Mouse (Mus musculus): ENCODE measurements around the gene AC109138.7. TPM values are rescaled to one million over a fixed set of nuclear protein-coding genes. Genes with fewer than 3 reads are reported as not detected.

The AC109138.7 gene
- polyA plus RNA-seq, 1 experiment from 2014 or later: not detected

DNA sequence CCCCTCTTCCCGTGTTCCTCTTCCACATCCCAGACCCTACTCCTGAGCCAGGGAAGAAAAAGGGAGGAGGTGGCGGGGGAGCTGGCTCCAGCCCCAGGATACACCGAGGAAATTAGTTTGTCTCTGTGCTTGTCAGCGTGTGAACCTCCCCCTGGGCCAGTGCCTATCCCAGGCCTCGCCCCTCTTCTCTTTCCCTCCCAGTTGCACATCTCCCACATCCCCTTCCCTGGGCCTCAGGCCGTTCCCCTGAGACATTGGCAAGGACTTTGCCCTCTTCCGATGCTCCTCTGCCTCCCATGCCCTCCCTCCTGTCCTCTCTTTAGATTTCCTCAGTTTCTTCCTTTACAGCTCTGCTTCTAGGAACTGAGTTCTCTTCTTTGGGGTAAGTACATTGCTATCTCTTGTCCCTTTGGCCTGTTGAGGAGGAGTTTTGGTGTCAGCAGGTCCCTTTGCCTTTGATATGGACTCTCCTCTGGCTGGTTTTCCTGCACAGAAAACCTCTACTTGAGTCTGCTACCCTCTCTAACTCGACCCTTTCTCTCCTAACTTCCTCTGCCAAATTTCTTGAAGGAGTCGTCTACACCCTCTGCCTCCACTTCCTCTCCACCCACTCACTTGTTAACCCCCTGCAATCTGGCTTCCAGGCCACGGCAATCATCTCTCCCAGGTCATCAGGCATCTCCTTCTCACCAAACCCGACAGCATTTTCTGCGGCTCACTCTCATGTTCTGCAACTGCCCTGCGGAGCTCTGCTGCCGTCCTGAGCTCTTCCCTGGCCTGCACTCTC, 7.0 kb downstream of the AC109138.7 start:
- H3K4me2 ChIP-seq: no peak overlapping the region
- DNase-seq (no peak), ATAC-seq (ENCODE audit: low read depth) (no peak)
- H3K4me1 ChIP-seq (replicated peaks): peaks cover 60% of the 10 kb centered on the region
- no peaks in the 10 kb centered on the region for H3K36me3 ChIP-seq
- 30% methylated on average over 14 of the region's 14 CpGs for WGBS (ENCODE audit: insufficient replicate concordance)
- no peak overlapping the region for H3K4me3 ChIP-seq (replicated peaks)
- H3K9ac ChIP-seq: no peak overlapping the region
- peak overlapping the region; percentile 45 for H3K27ac ChIP-seq
- no peaks in the 10 kb centered on the region for H3K9me3 ChIP-seq (replicated peaks)
- peaks cover 74% of the 10 kb centered on the region for H3K27me3 ChIP-seq

DNA sequence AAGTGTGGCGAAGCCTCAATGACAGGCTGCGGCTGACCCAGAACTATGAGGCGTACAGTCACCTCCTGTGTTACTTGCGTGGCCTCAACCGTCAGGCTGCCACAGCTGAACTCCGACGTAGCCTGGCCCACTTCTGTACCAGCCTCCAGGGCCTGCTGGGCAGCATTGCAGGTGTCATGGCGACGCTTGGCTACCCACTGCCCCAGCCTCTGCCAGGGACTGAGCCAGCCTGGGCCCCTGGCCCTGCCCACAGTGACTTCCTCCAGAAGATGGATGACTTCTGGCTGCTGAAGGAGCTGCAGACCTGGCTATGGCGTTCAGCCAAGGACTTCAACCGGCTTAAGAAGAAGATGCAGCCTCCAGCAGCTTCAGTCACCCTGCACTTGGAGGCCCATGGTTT, 8.0 kb downstream of the AC109138.7 start:
- Histone ChIP-seq H3K4me3 (replicated peaks) (no peak overlapping the region), H3K9me3 (replicated peaks) (no peaks in the 10 kb centered on the region), H3K27ac (no peak overlapping the region), H3K4me2 (no peak overlapping the region), H3K4me1 (replicated peaks) (peaks cover 49% of the 10 kb centered on the region), H3K27me3 (peaks cover 69% of the 10 kb centered on the region), H3K9ac (no peak overlapping the region), H3K36me3 (no peaks in the 10 kb centered on the region)
- DNase-seq (no peak), ATAC-seq (ENCODE audit: low read depth) (no peak)
- 53% methylated on average over 11 of the region's 11 CpGs for whole genome bisulfite sequencing (ENCODE audit: insufficient replicate concordance)

DNA sequence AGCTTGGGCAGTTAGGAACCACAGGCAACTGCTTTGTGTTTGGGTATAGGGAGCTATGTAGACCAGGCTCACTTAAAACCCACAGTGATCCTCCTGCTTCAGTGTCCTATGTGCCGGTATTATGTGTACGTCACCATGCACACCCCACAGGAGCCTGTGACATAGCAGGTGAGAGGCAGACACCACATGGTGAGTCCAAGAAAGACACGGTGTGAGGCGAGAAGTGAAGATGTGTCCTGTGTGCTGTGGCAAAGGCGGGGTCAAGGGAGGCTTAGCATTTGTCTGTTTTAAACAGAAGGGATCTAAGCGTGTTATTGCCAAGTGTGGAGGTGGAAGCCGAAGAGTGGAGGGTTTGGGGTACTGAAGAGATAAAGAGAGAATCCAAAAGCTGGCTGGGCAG, 12.6 kb downstream of the AC109138.7 start:
- H3K4me2 ChIP-seq: no peak overlapping the region
- WGBS (ENCODE audit: insufficient replicate concordance): 78% methylated on average over 7 of the region's 7 CpGs

GRCm38 (mm10) chr19:4227446-4227845, 13.3 kb downstream of the AC109138.7 start:
- ATAC-seq (ENCODE audit: low read depth) (no peak), DNase-seq (no peak)
- Histone ChIP-seq H3K9me3 (replicated peaks) (no peaks in the 10 kb centered on the region), H3K27me3 (peaks cover 37% of the 10 kb centered on the region), H3K9ac (no peak overlapping the region), H3K4me1 (replicated peaks) (peaks cover 41% of the 10 kb centered on the region), H3K27ac (no peak overlapping the region), H3K4me3 (replicated peaks) (no peak overlapping the region), H3K4me2 (no peak overlapping the region), H3K36me3 (no peaks in the 10 kb centered on the region)
- 36% methylated on average over 5 of the region's 5 CpGs for WGBS (ENCODE audit: insufficient replicate concordance)

More for the DNA sequence above, 12.6 kb downstream of the AC109138.7 start:
- no peak overlapping the region for H3K4me3 ChIP-seq (replicated peaks)
- DNase-seq: no peak
- no peak for ATAC-seq (ENCODE audit: low read depth)
- no peak overlapping the region for H3K9ac ChIP-seq
- H3K4me1 ChIP-seq (replicated peaks): peaks cover 40% of the 10 kb centered on the region
- H3K9me3 ChIP-seq (replicated peaks): no peaks in the 10 kb centered on the region
- H3K36me3 ChIP-seq: no peaks in the 10 kb centered on the region
- no peak overlapping the region for H3K27ac ChIP-seq
- H3K27me3 ChIP-seq: peaks cover 43% of the 10 kb centered on the region

DNA sequence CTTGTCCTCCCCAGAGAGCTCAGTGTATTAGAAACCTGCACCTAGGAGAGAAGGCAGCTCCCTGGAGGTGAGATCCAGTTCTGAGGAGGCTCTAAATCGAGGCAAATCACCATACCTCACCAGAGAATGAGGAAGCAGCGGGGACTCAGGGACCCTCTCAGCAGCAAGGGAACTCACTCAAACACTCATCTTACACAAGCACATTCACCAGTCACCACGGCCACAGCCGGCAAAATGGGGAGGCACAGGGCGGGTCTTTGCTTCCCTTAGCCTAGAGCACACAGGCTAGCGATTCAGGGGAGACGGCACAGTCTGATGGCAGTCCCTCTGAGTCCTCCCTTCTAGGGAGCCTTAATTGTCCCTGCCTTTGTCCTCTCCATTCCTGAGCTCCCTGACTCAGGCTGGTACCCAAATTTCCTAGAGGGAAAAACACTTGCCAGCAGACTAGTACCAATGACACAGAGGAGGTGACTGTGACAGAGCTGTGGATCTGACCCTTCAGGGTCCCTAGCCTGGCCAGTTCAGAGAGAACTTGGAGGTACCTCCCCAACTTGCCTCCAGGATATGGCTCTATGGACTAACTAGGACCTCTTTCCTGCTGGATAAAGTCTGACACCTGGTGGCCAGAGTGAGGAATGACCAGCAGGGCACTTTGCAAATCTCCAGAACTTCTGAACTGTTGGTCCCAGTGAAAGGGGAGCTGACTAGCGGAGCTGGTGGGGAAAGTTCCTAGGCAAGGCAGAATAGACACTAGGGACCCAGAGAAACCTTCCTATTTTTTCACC, 13.9 kb downstream of the AC109138.7 start:
- Histone ChIP-seq H3K4me3 (replicated peaks) (no peak overlapping the region), H3K4me2 (no peak overlapping the region), H3K9ac (no peak overlapping the region), H3K27ac (no peak overlapping the region), H3K4me1 (replicated peaks) (peaks cover 43% of the 10 kb centered on the region), H3K36me3 (no peaks in the 10 kb centered on the region), H3K27me3 (peaks cover 30% of the 10 kb centered on the region), H3K9me3 (replicated peaks) (no peaks in the 10 kb centered on the region)
- peak; percentile 60 for DNase-seq
- no peak for ATAC-seq (ENCODE audit: low read depth)
- WGBS (ENCODE audit: insufficient replicate concordance): 6% methylated on average over 8 of the region's 8 CpGs

GRCm38 (mm10) chr19:4228891-4229290, 14.7 kb downstream of the AC109138.7 start:
- H3K4me1 ChIP-seq (replicated peaks): peaks cover 43% of the 10 kb centered on the region
- 71% methylated on average over 4 of the region's 4 CpGs for WGBS (ENCODE audit: insufficient replicate concordance)
- ATAC-seq (ENCODE audit: low read depth): no peak

GRCm38 (mm10) chr19:4229451-4230076, 15.4 kb downstream of the AC109138.7 start:
- no peak for ATAC-seq (ENCODE audit: low read depth)
- Histone ChIP-seq H3K4me1 (replicated peaks) (peaks cover 43% of the 10 kb centered on the region), H3K4me3 (replicated peaks) (no peak overlapping the region), H3K9ac (no peak overlapping the region), H3K9me3 (replicated peaks) (no peaks in the 10 kb centered on the region), H3K27ac (no peak overlapping the region), H3K36me3 (no peaks in the 10 kb centered on the region), H3K27me3 (peaks cover 31% of the 10 kb centered on the region), H3K4me2 (no peak overlapping the region)
- WGBS (ENCODE audit: insufficient replicate concordance): 56% methylated on average over 9 of the region's 9 CpGs
- DNase-seq: no peak

More at GRCm38 (mm10) chr19:4228891-4229290, 14.7 kb downstream of the AC109138.7 start:
- Histone ChIP-seq H3K27ac (no peak overlapping the region), H3K36me3 (no peaks in the 10 kb centered on the region), H3K9ac (0 out of 2 replicates have a peak overlapping the region, but pooled peaks have one; percentile 5), H3K4me2 (no peak overlapping the region), H3K27me3 (peaks cover 30% of the 10 kb centered on the region), H3K4me3 (replicated peaks) (no peak overlapping the region), H3K9me3 (replicated peaks) (no peaks in the 10 kb centered on the region)
- no peak for DNase-seq

GRCm38 (mm10) chr19:4230415-4230814, 16.3 kb downstream of the AC109138.7 start:
- H3K27ac ChIP-seq: no peak overlapping the region
- H3K4me3 ChIP-seq (replicated peaks): no peak overlapping the region
- H3K9me3 ChIP-seq (replicated peaks): no peaks in the 10 kb centered on the region
- H3K4me2 ChIP-seq: no peak overlapping the region
- ATAC-seq (ENCODE audit: low read depth) (no peak), DNase-seq (no peak)
- H3K4me1 ChIP-seq (replicated peaks): peaks cover 43% of the 10 kb centered on the region
- WGBS (ENCODE audit: insufficient replicate concordance): 69% methylated on average over 8 of the region's 8 CpGs
- 0 out of 2 replicates have a peak overlapping the region, but pooled peaks have one; percentile 6 for H3K9ac ChIP-seq
- H3K36me3 ChIP-seq: no peaks in the 10 kb centered on the region
- H3K27me3 ChIP-seq: peaks cover 25% of the 10 kb centered on the region

GRCm38 (mm10) chr19:4231253-4232185, 17.4 kb downstream of the AC109138.7 start, which contains the start of gene Pold4:
Gene Pold4 (plus strand): TSS chr19:4231899.
- Histone ChIP-seq H3K4me2 (peak within 1 kb of the TSS; percentile 84), H3K27me3 (peaks cover 28% of the 10 kb centered on the region), H3K4me1 (replicated peaks) (peaks cover 43% of the 10 kb centered on the region), H3K27ac (peak within 1 kb of the TSS; percentile 79), H3K9ac (peak within 1 kb of the TSS; percentile 71), H3K9me3 (replicated peaks) (no peaks in the 10 kb centered on the region), H3K4me3 (replicated peaks) (peak within 1 kb of the TSS; percentile 68), H3K36me3 (no peaks in the 10 kb centered on the region)
- DNase-seq (peak; percentile 91), ATAC-seq (ENCODE audit: low read depth) (peak; percentile 89)
- whole genome bisulfite sequencing (ENCODE audit: insufficient replicate concordance): 12% methylated on average over 26 of the region's 26 CpGs

DNA sequence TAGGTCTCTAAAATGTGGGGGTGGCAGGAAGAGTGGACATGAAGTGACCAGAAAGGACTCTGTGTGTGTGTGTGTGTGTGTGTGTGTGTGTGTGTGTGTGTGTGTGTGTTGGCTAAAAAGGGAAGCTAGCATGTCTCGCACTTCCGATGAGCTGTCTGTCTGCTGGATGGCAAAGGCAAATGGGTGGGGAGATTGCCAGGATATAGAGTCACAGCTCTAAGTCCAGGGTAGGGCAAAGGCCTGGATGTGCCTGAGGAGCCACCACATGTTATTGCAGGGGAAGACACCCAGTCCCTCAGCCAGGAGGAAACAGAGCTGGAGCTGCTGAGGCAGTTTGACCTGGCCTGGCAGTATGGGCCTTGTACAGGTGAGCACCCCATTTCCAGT, 18.0 kb downstream of the AC109138.7 start:
- ATAC-seq (ENCODE audit: low read depth) (no peak), DNase-seq (no peak)
- Histone ChIP-seq H3K36me3 (no peaks in the 10 kb centered on the region), H3K4me1 (replicated peaks) (peaks cover 43% of the 10 kb centered on the region), H3K9me3 (replicated peaks) (no peaks in the 10 kb centered on the region), H3K4me3 (replicated peaks) (peak overlapping the region; percentile 68), H3K27me3 (peaks cover 22% of the 10 kb centered on the region; the same call in 1 of the 2 replicates), H3K27ac (peak overlapping the region; percentile 77), H3K4me2 (peak overlapping the region; percentile 84), H3K9ac (peak overlapping the region; percentile 71)
- 6% methylated on average over 2 of the region's 2 CpGs for WGBS (ENCODE audit: insufficient replicate concordance)

Measured in liver, embryonic 13.5 days (tissue).